Mouse (Mus musculus) hindbrain, embryonic 12.5 days (tissue): ENCODE data around the gene Ccdc146. TPM values are rescaled to one million over a fixed set of nuclear protein-coding genes. Genes with fewer than 3 reads are reported as not detected.

ENCODE experiments used
- ATAC-seq: fragments of 200-750 bp; cut with Nextera tagmentation; 2 replicates; pipeline ENCODE4 v1.8.0; 2017; ENCODE audit warnings: moderate TSS enrichment; ENCODE audit not compliant: low FRiP score
- H3K27ac ChIP-seq: fragments of 300-500 bp; sonication (generic); 2 replicates; pipeline ENCODE4 v1.5.1; 2016; ENCODE audit warnings: mild to moderate bottlenecking
- H3K27me3 ChIP-seq: fragments of 300-500 bp; sonication (generic); 2 replicates; pipeline ENCODE4 v1.6.1; 2016; ENCODE audit warnings: mild to moderate bottlenecking
- H3K36me3 ChIP-seq: fragments of 300-500 bp; sonication (generic); 2 replicates; pipeline ENCODE4 v1.6.1; 2016; ENCODE audit warnings: mild to moderate bottlenecking
- H3K4me1 ChIP-seq: fragments of 300-500 bp; sonication (generic); 2 replicates; pipeline ENCODE4 v1.6.1; 2016
- H3K4me2 ChIP-seq: fragments of 300-500 bp; sonication (generic); replicated peaks from 2 replicates; pipeline ENCODE4 v1.6.1; 2016; ENCODE audit warnings: mild to moderate bottlenecking
- H3K4me3 ChIP-seq: fragments of 300-500 bp; sonication (generic); 2 replicates; pipeline ENCODE4 v1.5.1; 2016; ENCODE audit warnings: mild to moderate bottlenecking
- H3K9ac ChIP-seq: fragments of 300-500 bp; sonication (generic); 2 replicates; pipeline ENCODE4 v1.6.1; 2016; ENCODE audit warnings: mild to moderate bottlenecking, moderate library complexity
- H3K9me3 ChIP-seq: fragments of 300-500 bp; sonication (generic); replicated peaks from 2 replicates; pipeline ENCODE4 v1.6.1; 2016; ENCODE audit warnings: mild to moderate bottlenecking
- WGBS: fragments of 180-500 bp; shearing (Covaris S2); methylation state at CpG from one replicate; pipeline ENCODE4 v1.1.7; 2016; 5-methylcytosine and 5-hydroxymethylcytosine counted together
- polyA plus RNA-seq: library from polyadenylated mRNA; unstranded; fragments of >200 nt; fragmentation: Nextera tagmentation; extraction: Ambion mirVana; gene quantifications from 2 replicates; pipeline ENCODE4 v1.2.1, GENCODE M21; 2016

Gene Ccdc146
- polyA plus RNA-seq, 1 experiment from 2014 or later: 1.7 TPM

DNA sequence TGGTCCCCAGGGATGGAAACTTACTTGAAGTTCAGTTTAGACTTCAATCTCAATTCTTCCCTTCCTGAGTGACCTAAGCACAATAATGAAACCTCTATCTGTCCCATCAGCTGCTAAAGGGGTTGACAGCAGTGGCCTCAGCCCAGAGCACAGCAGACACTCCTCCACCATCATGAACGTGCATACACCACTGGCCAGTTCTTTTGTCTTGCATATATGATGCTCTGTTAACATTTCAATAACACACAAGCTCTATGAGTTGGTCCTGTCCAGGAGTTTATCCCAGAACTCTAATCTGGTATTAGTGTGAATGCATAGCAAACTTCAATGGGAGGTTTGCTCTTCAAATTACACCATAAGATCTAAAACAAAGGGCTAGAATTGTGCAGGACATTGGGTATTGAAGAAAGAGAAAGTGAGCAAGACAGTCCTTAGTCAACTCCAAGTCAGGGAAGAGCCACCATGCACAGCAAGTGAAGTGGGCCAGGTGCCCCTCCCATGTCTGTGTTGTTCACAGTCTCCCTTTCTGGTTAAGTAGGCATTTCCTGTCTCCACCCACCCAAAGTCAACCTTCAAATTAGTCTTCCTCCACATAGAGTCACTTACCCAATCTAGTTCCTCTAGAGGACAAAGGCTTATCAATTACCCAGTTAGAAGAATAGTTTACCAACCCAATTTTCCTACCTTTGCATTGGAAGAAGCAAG, 10.2 kb downstream of the Ccdc146 start:
- no peaks in the 10 kb centered on the region for H3K4me1 ChIP-seq
- no peak for ATAC-seq
- no peak overlapping the region for H3K27ac ChIP-seq
- no peaks in the 10 kb centered on the region for H3K9me3 ChIP-seq
- 50% methylated on average over 1 of the region's 1 CpGs for WGBS
- H3K36me3 ChIP-seq: no peaks in the 10 kb centered on the region
- no peak overlapping the region for H3K9ac ChIP-seq
- H3K4me2 ChIP-seq: no peak overlapping the region
- no peaks in the 10 kb centered on the region for H3K27me3 ChIP-seq
- no peak overlapping the region for H3K4me3 ChIP-seq

GRCm38 (mm10) chr5:21413322-21413721, 11.2 kb downstream of the Ccdc146 start:
- Histone ChIP-seq H3K27ac (no peak overlapping the region), H3K27me3 (no peaks in the 10 kb centered on the region), H3K9me3 (no peaks in the 10 kb centered on the region), H3K36me3 (no peaks in the 10 kb centered on the region), H3K4me1 (no peaks in the 10 kb centered on the region), H3K4me3 (no peak overlapping the region), H3K9ac (no peak overlapping the region), H3K4me2 (no peak overlapping the region)
- WGBS: 90% methylated on average over 3 of the region's 3 CpGs
- ATAC-seq: no peak

GRCm38 (mm10) chr5:21412056-21412455, 12.4 kb downstream of the Ccdc146 start:
- Histone ChIP-seq H3K27me3 (no peaks in the 10 kb centered on the region), H3K9me3 (no peaks in the 10 kb centered on the region), H3K9ac (no peak overlapping the region), H3K27ac (no peak overlapping the region), H3K36me3 (no peaks in the 10 kb centered on the region), H3K4me3 (no peak overlapping the region), H3K4me1 (no peaks in the 10 kb centered on the region), H3K4me2 (no peak overlapping the region)
- ATAC-seq: no peak
- WGBS: 71% methylated on average over 5 of the region's 5 CpGs

GRCm38 (mm10) chr5:21411261-21411666, 13.2 kb downstream of the Ccdc146 start:
- Histone ChIP-seq H3K9ac (no peak overlapping the region), H3K36me3 (no peaks in the 10 kb centered on the region), H3K9me3 (no peaks in the 10 kb centered on the region), H3K4me2 (no peak overlapping the region), H3K4me3 (no peak overlapping the region), H3K27ac (no peak overlapping the region), H3K4me1 (no peaks in the 10 kb centered on the region), H3K27me3 (no peaks in the 10 kb centered on the region)
- ATAC-seq: no peak
- 85% methylated on average over 5 of the region's 5 CpGs for WGBS

GRCm38 (mm10) chr5:21395205-21395840, 29.2 kb downstream of the Ccdc146 start:
- H3K27me3 ChIP-seq: no peaks in the 10 kb centered on the region
- 56% methylated on average over 7 of the region's 7 CpGs for WGBS
- ATAC-seq: no peak

DNA sequence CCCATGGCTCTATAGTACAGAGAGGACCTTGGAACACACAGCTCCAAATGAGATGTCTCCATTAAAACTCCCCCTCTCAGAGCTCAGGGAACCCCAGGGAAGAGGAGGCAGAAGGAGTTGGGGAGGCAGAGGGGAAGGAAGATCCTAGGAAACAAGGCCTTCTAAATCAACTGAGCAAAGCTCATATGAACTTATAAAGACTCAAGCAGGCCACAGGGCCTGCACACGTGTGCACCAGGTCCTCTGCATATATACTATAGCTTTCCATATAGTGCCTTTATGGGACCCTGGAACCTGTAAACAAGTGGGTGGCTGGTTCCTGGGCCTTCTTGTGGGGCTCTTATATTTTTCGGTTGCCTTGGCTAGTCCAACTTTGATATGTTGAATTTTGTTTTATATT, 29.9 kb downstream of the Ccdc146 start:
- ATAC-seq: no peak
- WGBS: 78% methylated on average over 2 of the region's 2 CpGs
- no peaks in the 10 kb centered on the region for H3K9me3 ChIP-seq
- no peak overlapping the region for H3K4me3 ChIP-seq
- H3K9ac ChIP-seq: no peak overlapping the region
- H3K36me3 ChIP-seq: no peaks in the 10 kb centered on the region
- no peaks in the 10 kb centered on the region for H3K27me3 ChIP-seq
- no peak overlapping the region for H3K27ac ChIP-seq
- H3K4me2 ChIP-seq: no peak overlapping the region
- 0 out of 2 replicates have a peak, but pooled peaks cover 7% of the 10 kb centered on the region for H3K4me1 ChIP-seq

More at GRCm38 (mm10) chr5:21395205-21395840, 29.2 kb downstream of the Ccdc146 start:
- no peaks in the 10 kb centered on the region for H3K36me3 ChIP-seq
- no peak overlapping the region for H3K9ac ChIP-seq
- H3K27ac ChIP-seq: no peak overlapping the region
- no peak overlapping the region for H3K4me3 ChIP-seq
- H3K4me1 ChIP-seq: 0 out of 2 replicates have a peak, but pooled peaks cover 7% of the 10 kb centered on the region
- no peak overlapping the region for H3K4me2 ChIP-seq
- H3K9me3 ChIP-seq: no peaks in the 10 kb centered on the region

- no peaks in the 10 kb centered on the region for H3K9me3 ChIP-seq
- no peak overlapping the region for H3K9ac ChIP-seq
- H3K4me2 ChIP-seq: no peak overlapping the region
- H3K27ac ChIP-seq: no peak overlapping the region
- no peak for ATAC-seq
- no peak overlapping the region for H3K4me3 ChIP-seq
- no peaks in the 10 kb centered on the region for H3K36me3 ChIP-seq
- 0 out of 2 replicates have a peak, but pooled peaks cover 7% of the 10 kb centered on the region for H3K4me1 ChIP-seq
- WGBS: 67% methylated on average over 12 of the region's 13 CpGs
- no peaks in the 10 kb centered on the region for H3K27me3 ChIP-seq
Observed at GRCm38 (mm10) chr5:21391616-21392384, 32.7 kb downstream of the Ccdc146 start.

DNA sequence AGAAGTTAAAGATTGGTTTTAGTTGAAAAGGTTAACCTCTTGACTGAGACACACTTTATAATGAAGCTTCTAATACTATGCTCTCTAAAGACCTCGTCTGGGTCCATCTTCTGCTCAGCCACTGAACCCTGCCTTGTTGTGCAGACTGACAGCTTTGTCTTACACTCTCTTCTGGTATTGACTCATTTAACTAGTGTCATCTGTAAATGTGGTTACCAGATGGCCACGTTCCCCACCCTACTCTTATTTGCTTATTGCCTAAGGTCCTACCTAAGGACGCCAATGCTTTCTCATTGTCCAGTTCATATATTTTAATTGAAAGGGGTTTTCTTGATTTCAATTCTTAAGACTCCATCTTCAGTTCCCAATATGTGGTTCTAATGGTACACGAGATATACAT, 35.6 kb downstream of the Ccdc146 start:
- H3K4me2 ChIP-seq: no peak overlapping the region
- H3K36me3 ChIP-seq: no peaks in the 10 kb centered on the region
- H3K9ac ChIP-seq: no peak overlapping the region
- 0 out of 2 replicates have a peak, but pooled peaks cover 5% of the 10 kb centered on the region for H3K4me1 ChIP-seq
- H3K9me3 ChIP-seq: no peaks in the 10 kb centered on the region
- ATAC-seq: no peak
- no peak overlapping the region for H3K27ac ChIP-seq
- H3K27me3 ChIP-seq: no peaks in the 10 kb centered on the region
- WGBS: 78% methylated on average over 4 of the region's 4 CpGs
- H3K4me3 ChIP-seq: no peak overlapping the region

- H3K27ac ChIP-seq: no peak overlapping the region
- no peaks in the 10 kb centered on the region for H3K9me3 ChIP-seq
- H3K36me3 ChIP-seq: no peaks in the 10 kb centered on the region
- 0 out of 2 replicates have a peak, but pooled peaks cover 13% of the 10 kb centered on the region for H3K4me1 ChIP-seq
- H3K4me3 ChIP-seq: no peak overlapping the region
- H3K27me3 ChIP-seq: no peaks in the 10 kb centered on the region
- H3K4me2 ChIP-seq: no peak overlapping the region
- ATAC-seq: no peak
- no peak overlapping the region for H3K9ac ChIP-seq
Observed at GRCm38 (mm10) chr5:21387340-21387739, 37.1 kb downstream of the Ccdc146 start.

- 0 out of 2 replicates have a peak, but pooled peaks cover 8% of the 10 kb centered on the region for H3K4me1 ChIP-seq
- WGBS: 88% methylated on average over 4 of the region's 4 CpGs
- H3K36me3 ChIP-seq: no peaks in the 10 kb centered on the region
- no peak overlapping the region for H3K27ac ChIP-seq
- H3K9ac ChIP-seq: no peak overlapping the region
- ATAC-seq: no peak
- no peaks in the 10 kb centered on the region for H3K9me3 ChIP-seq
- no peak overlapping the region for H3K4me2 ChIP-seq
- no peaks in the 10 kb centered on the region for H3K27me3 ChIP-seq
- no peak overlapping the region for H3K4me3 ChIP-seq
Observed at GRCm38 (mm10) chr5:21386432-21386831, 38.0 kb downstream of the Ccdc146 start.

DNA sequence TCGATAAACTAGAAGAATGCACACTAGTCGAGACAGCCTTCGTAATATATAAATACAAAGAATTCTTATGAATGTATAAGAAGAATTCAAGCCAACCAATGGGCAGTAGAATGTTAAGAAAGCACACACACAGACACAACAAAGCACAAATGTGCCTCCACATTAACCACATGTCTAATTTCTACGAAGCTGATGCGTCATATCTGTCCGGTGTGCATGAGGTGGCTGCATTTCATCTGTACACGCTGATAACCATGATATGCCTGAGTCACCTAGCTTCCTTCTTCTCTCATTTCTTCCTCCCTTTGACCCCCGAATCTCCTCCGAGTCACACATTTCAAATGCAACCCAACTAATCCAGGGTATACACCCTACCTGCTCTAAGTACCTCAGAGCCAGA, 39.5 kb downstream of the Ccdc146 start:
- no peak for ATAC-seq
- Histone ChIP-seq H3K4me3 (no peak overlapping the region), H3K9me3 (no peaks in the 10 kb centered on the region), H3K4me1 (0 out of 2 replicates have a peak, but pooled peaks cover 8% of the 10 kb centered on the region), H3K9ac (no peak overlapping the region), H3K27me3 (no peaks in the 10 kb centered on the region), H3K4me2 (no peak overlapping the region), H3K36me3 (no peaks in the 10 kb centered on the region), H3K27ac (no peak overlapping the region)
- WGBS: 94% methylated on average over 9 of the region's 9 CpGs

GRCm38 (mm10) chr5:21384252-21384960, 40.1 kb downstream of the Ccdc146 start:
- 79% methylated on average over 13 of the region's 13 CpGs for WGBS
- Histone ChIP-seq H3K4me3 (no peak overlapping the region), H3K27me3 (no peaks in the 10 kb centered on the region), H3K27ac (no peak overlapping the region), H3K4me2 (no peak overlapping the region), H3K9ac (no peak overlapping the region), H3K36me3 (no peaks in the 10 kb centered on the region), H3K9me3 (no peaks in the 10 kb centered on the region), H3K4me1 (0 out of 2 replicates have a peak, but pooled peaks cover 8% of the 10 kb centered on the region)
- no peak for ATAC-seq
